Mouse (Mus musculus) brain, embryonic 18.5 days (tissue): ENCODE measurements at regions not wholly inside any gene's neighbourhood (a gene's known extent, or its start where the extent isn't known, plus 50 kb on each side); places are given as distances from the start of the nearest gene placed in this dataset.
"Not testable (repeated sequence)": the region's sequence is repeated elsewhere in the genome, so short reads cannot be mapped to it uniquely, and the experiment has no call there.

Source experiments
- DNase-seq: peaks from one replicate; pipeline ENCODE4 v3.0.0-alpha.2; 2012; ENCODE audit warnings: low read depth, low spot score

- not testable (repeated sequence) for DNase-seq
These were observed 140.2 kb downstream of the Pls3 start for GRCm38 (mm10) chrX:75734628-75735302.

DNA sequence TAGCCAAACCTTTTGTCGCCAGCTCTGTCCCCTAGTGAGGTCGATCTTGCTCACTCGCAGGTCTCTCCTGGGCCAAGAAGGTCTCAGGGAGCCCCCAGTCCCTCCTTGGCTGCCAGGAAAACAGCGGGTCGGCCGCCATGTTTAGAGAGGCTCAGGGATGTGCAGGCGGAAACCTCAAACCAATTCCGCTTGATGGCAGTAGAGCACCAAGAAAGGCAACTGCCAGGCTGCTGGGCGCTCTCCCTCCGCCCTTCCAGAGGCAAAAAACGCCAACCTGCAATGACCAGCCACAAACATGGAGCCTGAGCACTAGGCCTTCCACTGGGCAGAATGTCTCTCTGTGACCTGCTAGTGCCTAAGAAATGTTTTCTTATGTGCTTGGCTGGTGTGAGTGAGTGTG is 141.3 kb downstream of the Pls3 start:
- peak; percentile 10 for DNase-seq

DNA sequence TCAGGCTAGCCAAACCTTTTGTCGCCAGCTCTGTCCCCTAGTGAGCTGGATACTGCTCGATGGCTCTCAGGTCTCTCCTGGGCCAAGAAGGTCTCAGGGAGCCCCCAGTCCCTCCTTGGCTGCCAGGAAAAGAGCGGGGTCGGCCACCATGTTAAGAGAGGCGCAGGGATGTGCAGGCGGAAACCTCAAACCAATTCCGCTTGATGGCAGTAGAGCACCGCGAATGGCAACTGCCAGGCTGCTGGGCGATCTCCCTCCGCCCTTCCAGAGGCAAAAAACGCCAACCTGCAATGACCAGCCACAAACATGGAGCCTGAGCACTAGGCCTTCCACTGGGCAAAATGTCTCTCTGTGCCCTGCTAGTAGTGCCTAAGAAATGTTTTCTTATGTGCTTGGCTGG is 145.2 kb downstream of the Pls3 start:
- DNase-seq, result not testable (repeated sequence)

DNA sequence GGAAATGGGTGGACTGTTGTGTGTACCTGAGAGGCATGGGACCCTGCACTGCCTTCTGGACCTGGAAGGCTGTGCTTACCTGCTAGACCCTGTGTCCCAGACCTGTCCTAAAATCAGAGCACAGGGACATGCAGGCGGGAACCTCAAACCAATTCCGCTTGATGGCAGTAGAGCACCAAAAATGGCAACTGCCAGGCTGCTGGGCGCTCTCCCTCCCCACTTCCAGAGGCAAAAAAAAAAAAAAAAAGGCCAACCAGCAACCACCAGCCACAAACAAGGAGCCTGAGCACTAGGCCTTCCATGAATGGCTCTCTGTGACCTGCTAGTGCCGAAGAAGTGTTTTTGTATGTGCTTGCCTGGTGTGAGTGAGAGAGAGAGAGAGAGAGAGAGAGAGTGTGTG is 146.5 kb downstream of the Pls3 start:
- peak; percentile 3 for DNase-seq

DNA sequence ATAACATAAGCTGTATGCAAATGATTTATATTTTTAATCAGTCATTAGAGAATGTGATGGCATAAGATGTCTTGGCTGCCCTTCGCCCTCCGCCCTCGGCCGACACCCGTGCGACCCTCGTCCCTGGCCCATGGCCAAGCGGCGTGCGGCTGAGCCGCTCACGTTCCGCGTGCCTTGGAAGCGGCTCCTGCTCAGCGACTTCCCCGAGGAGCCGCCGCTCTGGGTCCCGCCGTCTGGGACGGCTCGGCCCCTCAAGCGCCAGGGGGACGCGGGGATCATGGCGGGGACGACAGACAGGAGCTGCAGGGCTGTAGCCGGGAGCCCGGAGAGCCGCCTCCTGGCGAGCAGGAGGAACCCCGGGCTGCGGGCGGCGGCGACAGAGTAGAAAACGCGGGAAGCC is 145.5 kb upstream of the Rab39b start:
- not testable (repeated sequence) for DNase-seq

GRCm38 (mm10) chrX:75699949-75700348 is 121.9 kb upstream of the Rab39b start:
- no peak for DNase-seq

- DNase-seq, result not testable (repeated sequence)
These were observed 97.2 kb upstream of the Rab39b start for GRCm38 (mm10) chrX:75675271-75675670.

- peak; percentile 97 for DNase-seq
These were observed 96.1 kb upstream of the Rab39b start for GRCm38 (mm10) chrX:75673920-75674665.

- no peak for DNase-seq
These were observed 95.5 kb upstream of the Rab39b start for GRCm38 (mm10) chrX:75673586-75673919.

- DNase-seq, result no peak
These were observed 94.9 kb upstream of the Rab39b start for GRCm38 (mm10) chrX:75672976-75673375.

- DNase-seq, result no peak
These were observed 89.6 kb upstream of the Rab39b start for GRCm38 (mm10) chrX:75667636-75668035.

DNA sequence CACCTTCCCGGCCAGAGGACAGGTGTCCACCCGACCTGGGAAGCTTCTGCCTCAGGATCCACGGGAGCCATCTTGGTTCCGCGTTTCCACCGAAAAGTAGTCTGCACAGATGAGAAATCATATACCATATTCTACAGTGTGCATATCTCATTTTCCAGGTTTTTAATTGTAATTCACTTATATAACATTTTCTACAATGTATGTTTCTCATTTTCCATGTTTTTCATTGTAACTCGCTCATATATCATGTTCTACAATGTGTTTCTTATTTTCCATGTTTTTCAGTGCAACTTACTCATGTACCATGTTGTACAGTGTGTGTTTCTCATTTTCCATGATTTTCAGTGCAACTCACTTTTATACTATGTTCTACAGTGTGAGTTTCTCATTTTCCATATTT is 65.4 kb upstream of the Rab39b start:
- DNase-seq, result no peak
